In the genomic region with DNA sequence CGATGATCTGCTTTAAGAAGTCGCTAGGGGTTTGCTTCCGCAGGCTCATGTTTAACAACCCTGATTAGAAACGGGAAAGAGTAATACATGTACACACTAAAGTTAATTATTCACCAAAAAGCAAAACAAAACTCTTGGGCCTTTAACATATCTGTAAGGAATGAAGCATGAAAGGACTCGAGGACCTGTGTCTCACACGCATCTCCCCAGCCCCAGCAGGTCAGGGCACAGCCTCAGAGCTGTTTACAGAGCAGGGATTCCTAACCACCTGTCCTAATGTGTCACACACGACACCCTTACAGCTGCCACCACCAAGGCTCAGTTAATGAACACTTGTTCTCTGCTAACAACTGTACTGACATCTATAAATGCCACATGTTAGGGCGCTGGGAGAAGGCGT, we compare ENCODE assay signal across 15 mouse cellular contexts. TPM values are rescaled to one million over a fixed set of nuclear protein-coding genes. Genes with fewer than 3 reads are reported as not detected.
A peak's percentile ranks its signal among the peaks of the same experiment; 100 is the strongest.
DNase-seq lines count a peak whose midpoint lies in the region; ATAC-seq and TF ChIP-seq lines count a peak whose summit lies in the region.
"Had no signal": no experiment of that assay in that cellular context is flagged by ENCODE, and none has a peak within 500 bp of the region (broad histone marks: within the 10 kb centered on the region; RNA-seq: fewer than 3 reads in every experiment).

No protein-coding gene starts in this region.

- no peak for TF ChIP-seq CTCF in kidney, postnatal 0 days (IDR thresholded peaks at IDR 0.05; ENCODE audit: low read depth)

- 74% methylated on average over 9 of the region's 9 CpGs for WGBS in limb, embryonic 12.5 days
- 87% methylated on average over 9 of the region's 9 CpGs for whole genome bisulfite sequencing in limb, embryonic 10.5 days
- 56% methylated on average over 9 of the region's 9 CpGs for WGBS in kidney, postnatal 0 days
- WGBS in stomach, embryonic 16.5 days: 51% methylated on average over 9 of the region's 9 CpGs
- WGBS in midbrain, embryonic 14.5 days: 87% methylated on average over 9 of the region's 9 CpGs

- no peaks in the 10 kb centered on the region for H3K9me3 ChIP-seq in limb, embryonic 12.5 days
- H3K9me3 ChIP-seq in limb, embryonic 10.5 days (replicated peaks): no peaks in the 10 kb centered on the region
- H3K9me3 ChIP-seq in kidney, postnatal 0 days (replicated peaks; ENCODE audit: low read length): no peaks in the 10 kb centered on the region
- no peaks in the 10 kb centered on the region for H3K9me3 ChIP-seq in stomach, embryonic 16.5 days (replicated peaks; ENCODE audit: control insufficient read depth, low read length)
- no peaks in the 10 kb centered on the region for H3K9me3 ChIP-seq in midbrain, embryonic 14.5 days (ENCODE audit: control insufficient read depth, low read length)
- H3K9me3 ChIP-seq: heart, embryonic 13.5 days; hindbrain, embryonic 12.5 days; lung, embryonic 15.5 days had no signal

- H3K4me1 ChIP-seq in limb, embryonic 12.5 days (replicated peaks): peaks cover 17% of the 10 kb centered on the region; the same call in 1 of the 2 replicates
- peaks cover 10% of the 10 kb centered on the region for H3K4me1 ChIP-seq in limb, embryonic 10.5 days
- H3K4me1 ChIP-seq in kidney, postnatal 0 days (replicated peaks; ENCODE audit: insufficient read depth, low read length): no peaks in the 10 kb centered on the region
- H3K4me1 ChIP-seq in stomach, embryonic 16.5 days (ENCODE audit: control insufficient read depth, insufficient read depth, low read length): peaks cover 11% of the 10 kb centered on the region
- H3K4me1 ChIP-seq in midbrain, embryonic 14.5 days (ENCODE audit: control insufficient read depth, insufficient read depth, low read length): no peaks in the 10 kb centered on the region

- H3K4me3 ChIP-seq in limb, embryonic 12.5 days (replicated peaks): no peak overlapping the region
- no peak overlapping the region for H3K4me3 ChIP-seq in limb, embryonic 10.5 days
- no peak overlapping the region for H3K4me3 ChIP-seq in kidney, postnatal 0 days (replicated peaks; ENCODE audit: low read depth, low read length)
- no peak overlapping the region for H3K4me3 ChIP-seq in stomach, embryonic 16.5 days (replicated peaks; ENCODE audit: low read length)
- no peak overlapping the region for H3K4me3 ChIP-seq in midbrain, embryonic 14.5 days (replicated peaks; ENCODE audit: low read depth, low read length)
- H3K4me3 ChIP-seq: heart, embryonic 13.5 days; hindbrain, embryonic 12.5 days; left cerebral cortex, adult 2 months; lung, embryonic 15.5 days had no signal

- no peak for DNase-seq in limb, embryonic 10.5 days (ENCODE audit: low spot score)
- DNase-seq in gastrocnemius, postnatal 14 days: peak; percentile 24
- DNase-seq in kidney, postnatal 0 days (ENCODE audit: low spot score): peak; percentile 45
- DNase-seq in ovary, postnatal 14 days (ENCODE audit: low spot score): no peak
- DNase-seq in midbrain, embryonic 14.5 days: no peak
- DNase-seq: cerebellum, adult 18-20 months; embryo, embryonic 11 days; spleen, adult 18-20 months; thymus, adult 18-20 months had no signal

- H3K9ac ChIP-seq in limb, embryonic 12.5 days (replicated peaks): no peak overlapping the region
- H3K9ac ChIP-seq in kidney, postnatal 0 days (ENCODE audit: low read depth, low read length): no peak overlapping the region
- no peak overlapping the region for H3K9ac ChIP-seq in stomach, embryonic 16.5 days (ENCODE audit: low read length)
- H3K9ac ChIP-seq in midbrain, embryonic 14.5 days (replicated peaks; ENCODE audit: low read length): no peak overlapping the region
- H3K9ac ChIP-seq: heart, embryonic 13.5 days; hindbrain, embryonic 12.5 days; lung, embryonic 15.5 days had no signal

- peak; percentile 59; the same call in 1 of the 2 replicates for ATAC-seq in limb, embryonic 12.5 days (ENCODE audit: insufficient number of reproducible peaks, insufficient read depth, low FRiP score, low TSS enrichment, low read depth)
- peak; percentile 71 for ATAC-seq in kidney, postnatal 0 days (replicated peaks; ENCODE audit: low FRiP score, low read depth)
- peak; percentile 88 for ATAC-seq in stomach, embryonic 16.5 days (ENCODE audit: insufficient read depth, low FRiP score)
- no peak for ATAC-seq in midbrain, embryonic 14.5 days (ENCODE audit: low FRiP score, low TSS enrichment)

- no peak overlapping the region for H3K4me2 ChIP-seq in limb, embryonic 12.5 days
- H3K4me2 ChIP-seq in kidney, postnatal 0 days (ENCODE audit: low read length): no peak overlapping the region
- H3K4me2 ChIP-seq in stomach, embryonic 16.5 days (ENCODE audit: low read depth, low read length): no peak overlapping the region
- H3K4me2 ChIP-seq in midbrain, embryonic 14.5 days (ENCODE audit: low read length): no peak overlapping the region
- H3K4me2 ChIP-seq: heart, embryonic 13.5 days; hindbrain, embryonic 12.5 days; lung, embryonic 15.5 days had no signal

- no peaks in the 10 kb centered on the region for H3K27me3 ChIP-seq in limb, embryonic 12.5 days
- no peaks in the 10 kb centered on the region for H3K27me3 ChIP-seq in limb, embryonic 10.5 days (ENCODE audit: low read depth, poor library complexity, severe bottlenecking)
- H3K27me3 ChIP-seq in kidney, postnatal 0 days (ENCODE audit: insufficient read depth, low read length): no peaks in the 10 kb centered on the region
- H3K27me3 ChIP-seq in stomach, embryonic 16.5 days (ENCODE audit: control insufficient read depth, insufficient read depth, low read length): no peaks in the 10 kb centered on the region
- H3K27me3 ChIP-seq in midbrain, embryonic 14.5 days (ENCODE audit: control insufficient read depth, insufficient read depth, low read length): no peaks in the 10 kb centered on the region
- H3K27me3 ChIP-seq: heart, embryonic 13.5 days; hindbrain, embryonic 12.5 days; lung, embryonic 15.5 days had no signal

- peaks cover 62% of the 10 kb centered on the region for H3K36me3 ChIP-seq in limb, embryonic 12.5 days
- H3K36me3 ChIP-seq in limb, embryonic 10.5 days: peaks cover 94% of the 10 kb centered on the region
- peaks cover 26% of the 10 kb centered on the region for H3K36me3 ChIP-seq in kidney, postnatal 0 days (ENCODE audit: insufficient read depth, low read length)
- H3K36me3 ChIP-seq in stomach, embryonic 16.5 days (ENCODE audit: control insufficient read depth, insufficient read depth, low read length): no peaks in the 10 kb centered on the region; the same call in 1 of the 2 replicates
- peaks cover 40% of the 10 kb centered on the region for H3K36me3 ChIP-seq in midbrain, embryonic 14.5 days (ENCODE audit: control insufficient read depth, insufficient read depth, low read length)

- no peak overlapping the region for H3K27ac ChIP-seq in limb, embryonic 12.5 days
- H3K27ac ChIP-seq in limb, embryonic 10.5 days: no peak overlapping the region
- H3K27ac ChIP-seq in kidney, postnatal 0 days: 0 out of 2 replicates have a peak overlapping the region, but pooled peaks have one; percentile 38
- H3K27ac ChIP-seq in stomach, embryonic 16.5 days (ENCODE audit: low read length): peak overlapping the region; percentile 67; the same call in 1 of the 2 replicates
- H3K27ac ChIP-seq in midbrain, embryonic 14.5 days (replicated peaks; ENCODE audit: low read depth, low read length): no peak overlapping the region
- H3K27ac ChIP-seq: heart, embryonic 13.5 days; hindbrain, embryonic 12.5 days; left cerebral cortex, adult 2 months; lung, embryonic 15.5 days had no signal

- intact Hi-C loops in gastrocnemius, postnatal 14 days (cut with DNase I; ENCODE audit: low total_unique reads): no loop called here

RNA-seq across cellular contexts. Expression of a gene that starts 7.9 kb away (rescaled TPM):
- 262 and 265 TPM in 2 replicates for polyA plus RNA-seq in limb, embryonic 12.5 days (2016; fragmentation: Nextera tagmentation; extraction: Ambion mirVana)
- 303 and 307 TPM in 2 replicates for polyA plus RNA-seq in limb, embryonic 10.5 days (2016; fragmentation: Nextera tagmentation; extraction: Ambion mirVana)
- 10 to 100 TPM; 72.2 to 78.6 TPM for total RNA-seq in gastrocnemius, postnatal 14 days (2021)
- 159 and 165 TPM in 2 replicates for polyA plus RNA-seq in kidney, postnatal 0 days (2015; fragmentation: Nextera tagmentation; extraction: Ambion mirVana)
- 178 and 197 TPM in 2 replicates for polyA plus RNA-seq in stomach, embryonic 16.5 days (2015; fragmentation: Nextera tagmentation; extraction: Ambion mirVana)
- polyA plus RNA-seq in midbrain, embryonic 14.5 days (2014; fragmentation: Nextera tagmentation; extraction: Ambion mirVana): 165 and 179 TPM in 2 replicates

Comparison
In these comparisons a context has a peak if more than half of its experiments do, and no peak if none do; other contexts are left out.
1. H3K27ac ChIP-seq: peak in kidney, postnatal 0 days (single experiment) and stomach, embryonic 16.5 days (single experiment); none in limb, embryonic 12.5 days (single experiment), limb, embryonic 10.5 days (single experiment) and midbrain, embryonic 14.5 days (single experiment).
2. DNase-seq: peak in gastrocnemius, postnatal 14 days (single experiment) and kidney, postnatal 0 days (single experiment); none in limb, embryonic 10.5 days (single experiment), ovary, postnatal 14 days (single experiment) and midbrain, embryonic 14.5 days (single experiment).